Mouse (Mus musculus) midbrain, embryonic 13.5 days (tissue): ENCODE results near the gene Art4. TPM values are rescaled to one million over a fixed set of nuclear protein-coding genes. Genes with fewer than 3 reads are reported as not detected.

Experiments
- ATAC-seq: fragments of 200-750 bp; cut with Nextera tagmentation; 2 replicates; pipeline ENCODE4 v1.8.0; 2017; ENCODE audit warnings: mild to moderate bottlenecking, moderate TSS enrichment, moderate library complexity
- H3K27ac ChIP-seq: fragments of 300-500 bp; sonication (generic); 2 replicates; pipeline ENCODE4 v1.5.1; 2015; ENCODE audit warnings: inconsistent platforms, mild to moderate bottlenecking, moderate library complexity
- H3K27me3 ChIP-seq: fragments of 300-500 bp; sonication (generic); 2 replicates; pipeline ENCODE4 v1.6.1; 2015; ENCODE audit warnings: mild to moderate bottlenecking, inconsistent platforms
- H3K36me3 ChIP-seq: fragments of 300-500 bp; sonication (generic); 2 replicates; pipeline ENCODE4 v1.6.1; 2015; ENCODE audit warnings: mild to moderate bottlenecking, inconsistent platforms
- H3K4me1 ChIP-seq: fragments of 300-500 bp; sonication (generic); replicated peaks from 2 replicates; pipeline ENCODE4 v1.6.1; 2015; ENCODE audit warnings: inconsistent platforms
- H3K4me2 ChIP-seq: fragments of 300-500 bp; sonication (generic); replicated peaks from 2 replicates; pipeline ENCODE4 v1.6.1; 2015; ENCODE audit warnings: moderate library complexity, mild to moderate bottlenecking, inconsistent platforms
- H3K4me3 ChIP-seq: fragments of 300-500 bp; sonication (generic); replicated peaks from 2 replicates; pipeline ENCODE4 v1.5.1; 2015; ENCODE audit warnings: mild to moderate bottlenecking, inconsistent platforms
- H3K9ac ChIP-seq: fragments of 300-500 bp; sonication (generic); replicated peaks from 2 replicates; pipeline ENCODE4 v1.6.1; 2015; ENCODE audit warnings: mild to moderate bottlenecking, inconsistent platforms
- H3K9me3 ChIP-seq: fragments of 300-500 bp; sonication (generic); 2 replicates; pipeline ENCODE4 v1.6.1; 2016; ENCODE audit warnings: mild to moderate bottlenecking, inconsistent platforms
- WGBS: fragments of 180-500 bp; shearing (Covaris S2); methylation state at CpG from one replicate; pipeline ENCODE4 v1.1.7; 2015; 5-methylcytosine and 5-hydroxymethylcytosine counted together
- microRNA-seq: library from miRNA; unstranded; fragments of <30 nt; microRNA quantifications from one replicate; pipeline ENCODE4, GENCODE M21; 2016
- polyA plus RNA-seq: library from polyadenylated mRNA; unstranded; fragments of >200 nt; fragmentation: Nextera tagmentation; extraction: Ambion mirVana; gene quantifications from 2 replicates; pipeline ENCODE4 v1.2.1, GENCODE M21; 2015

Gene Art4
- polyA plus RNA-seq, 1 experiment from 2014 or later, result 0.16 TPM

DNA sequence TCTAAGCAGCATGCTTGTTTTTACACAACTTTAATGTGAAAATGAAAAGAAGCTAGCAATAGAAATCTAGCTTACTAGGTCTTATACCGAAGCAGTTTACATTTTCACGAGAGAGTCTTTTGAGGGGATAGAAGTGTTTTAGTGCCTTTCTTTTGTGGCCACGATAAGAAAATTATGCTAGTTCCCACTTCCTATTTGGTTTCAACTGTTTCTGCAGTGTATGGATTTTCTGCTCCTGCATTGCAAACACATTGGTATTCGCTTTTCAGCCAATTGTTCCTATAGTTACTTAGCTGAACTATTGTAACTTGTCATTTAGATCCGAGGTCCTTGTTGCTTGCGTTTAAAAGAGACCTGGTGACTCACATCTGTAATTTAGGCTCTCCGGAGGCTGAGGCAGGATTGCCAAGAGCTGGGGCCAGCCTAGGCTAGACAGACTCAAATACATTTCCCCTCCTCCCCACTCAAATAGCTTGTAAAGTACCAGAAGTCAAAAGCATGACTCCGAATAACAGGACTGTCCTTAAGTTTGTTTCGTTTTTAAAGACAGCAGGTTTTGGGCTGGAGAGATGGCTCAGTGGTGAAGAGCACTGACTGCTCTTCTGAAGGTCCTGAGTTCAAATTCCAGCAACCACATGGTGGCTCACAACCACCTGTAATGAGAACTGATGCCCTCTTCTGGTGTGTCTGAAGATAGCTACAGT, 52.7 kb downstream of the Art4 start:
- Histone ChIP-seq H3K4me1 (peaks cover 33% of the 10 kb centered on the region), H3K9me3 (no peaks in the 10 kb centered on the region), H3K27ac (peak overlapping the region; percentile 100), H3K9ac (peak overlapping the region; percentile 92), H3K36me3 (no peaks in the 10 kb centered on the region), H3K4me3 (peak overlapping the region; percentile 69), H3K27me3 (no peaks in the 10 kb centered on the region), H3K4me2 (peak overlapping the region; percentile 76)
- 33% methylated on average over 9 of the region's 9 CpGs for WGBS
- ATAC-seq, result no peak

DNA sequence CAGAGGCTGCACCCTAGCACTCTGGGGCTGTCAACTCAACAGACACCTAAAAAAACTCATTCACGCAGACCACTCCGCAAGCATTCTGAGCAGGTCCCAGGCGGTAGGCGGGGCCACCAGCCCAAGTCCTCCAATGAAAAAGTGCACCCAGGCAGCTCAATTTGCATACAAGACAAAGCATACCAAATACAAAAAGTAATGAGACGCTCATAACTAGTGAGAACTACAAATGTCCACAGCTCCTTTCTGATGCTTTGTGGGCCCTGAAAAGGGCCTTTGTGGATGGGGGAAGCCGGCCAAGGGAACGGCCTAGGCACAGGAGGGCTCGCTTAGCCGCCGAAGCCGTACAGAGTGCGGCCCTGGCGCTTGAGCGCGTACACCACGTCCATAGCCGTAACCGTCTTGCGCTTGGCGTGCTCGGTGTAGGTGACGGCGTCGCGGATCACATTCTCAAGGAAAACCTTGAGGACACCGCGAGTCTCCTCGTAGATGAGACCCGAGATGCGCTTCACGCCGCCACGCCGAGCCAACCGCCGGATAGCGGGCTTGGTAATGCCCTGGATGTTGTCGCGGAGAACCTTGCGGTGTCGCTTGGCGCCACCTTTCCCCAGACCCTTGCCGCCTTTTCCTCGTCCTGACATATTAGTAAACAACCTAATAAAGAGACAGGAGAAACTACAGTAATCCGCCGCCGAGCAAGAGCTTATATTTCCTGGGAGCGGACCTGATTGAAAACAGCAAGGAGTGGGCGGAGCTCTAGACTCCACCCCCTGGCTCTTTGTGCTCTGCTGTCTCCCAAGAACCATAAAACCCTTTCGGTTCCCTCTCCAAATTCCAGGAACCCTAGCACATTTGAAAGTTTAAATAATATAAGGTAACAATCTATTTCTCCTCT, 53.5 kb downstream of the Art4 start, which contains the start of gene Hist4h4:
Hist4h4 (minus strand) TSS at position 677 of the 895 bp plus-strand sequence.
- peaks cover 25% of the 10 kb centered on the region for H3K4me1 ChIP-seq
- peak within 1 kb of the TSS; percentile 76 for H3K4me2 ChIP-seq
- ATAC-seq, result peak; percentile 79
- H3K4me3 ChIP-seq, result peak within 1 kb of the TSS; percentile 69
- H3K9me3 ChIP-seq, result no peaks in the 10 kb centered on the region
- H3K36me3 ChIP-seq, result no peaks in the 10 kb centered on the region
- WGBS, result under 1% methylated on average over 50 of the region's 50 CpGs
- H3K27me3 ChIP-seq, result no peaks in the 10 kb centered on the region
- peak within 1 kb of the TSS; percentile 100 for H3K27ac ChIP-seq
- H3K9ac ChIP-seq, result peak within 1 kb of the TSS; percentile 92

DNA sequence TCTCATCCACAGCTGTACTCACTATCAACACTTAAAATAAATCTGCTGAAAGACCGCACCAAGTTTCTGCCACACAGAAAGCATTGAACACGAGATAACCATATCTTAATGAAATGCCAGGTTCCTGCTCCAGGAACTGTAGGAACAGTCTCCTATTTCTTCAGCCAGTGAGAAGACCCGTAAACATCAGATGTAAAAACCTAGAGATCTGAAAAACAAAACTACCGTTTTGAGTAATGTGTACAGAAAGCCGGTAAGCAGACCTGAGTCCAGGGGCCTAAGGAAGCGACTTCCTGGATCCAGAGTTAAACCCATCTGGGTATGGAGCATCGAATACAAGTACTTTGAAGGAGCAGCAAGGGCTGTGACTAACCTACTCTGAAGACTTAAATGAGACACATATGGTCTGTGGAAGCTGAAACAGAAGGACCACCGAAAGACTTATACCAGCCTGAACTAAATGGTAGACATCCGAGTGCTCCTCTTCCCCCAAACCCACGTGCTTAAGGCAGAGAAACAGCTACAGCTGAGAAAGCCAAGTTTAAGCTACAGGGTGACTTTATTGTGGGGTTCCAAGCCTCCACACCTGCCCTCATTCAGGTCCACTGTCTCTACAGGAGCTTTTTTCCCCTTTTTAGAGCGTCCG, 54.3 kb downstream of the Art4 start:
- WGBS, result 24% methylated on average over 12 of the region's 12 CpGs
- peaks cover 20% of the 10 kb centered on the region for H3K4me1 ChIP-seq
- H3K9ac ChIP-seq, result peak overlapping the region; percentile 92
- peak overlapping the region; percentile 76 for H3K4me2 ChIP-seq
- ATAC-seq, result no peak; the same call in 1 of the 2 replicates
- H3K36me3 ChIP-seq, result no peaks in the 10 kb centered on the region
- no peaks in the 10 kb centered on the region for H3K9me3 ChIP-seq
- H3K27ac ChIP-seq, result peak overlapping the region; percentile 100
- H3K27me3 ChIP-seq, result no peaks in the 10 kb centered on the region
- peak overlapping the region; percentile 69 for H3K4me3 ChIP-seq

DNA sequence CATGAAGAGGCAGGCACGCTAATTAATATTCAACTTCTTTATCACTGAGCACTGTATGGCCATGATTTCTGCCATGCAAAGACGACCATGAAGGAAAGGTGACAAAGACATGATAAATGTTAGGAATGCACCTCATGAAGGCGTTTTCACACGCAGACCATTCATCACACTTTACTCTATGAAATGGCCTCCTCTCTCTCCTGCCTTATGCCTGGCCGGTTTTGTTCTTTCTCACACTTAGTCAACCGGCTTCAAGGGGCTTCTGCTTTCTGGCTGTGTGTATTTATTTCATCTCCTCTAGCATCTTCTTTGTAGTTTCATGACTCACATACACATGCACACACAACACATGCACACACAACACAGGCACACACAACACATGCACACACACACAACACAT, 56.3 kb downstream of the Art4 start:
- no peak overlapping the region for H3K27ac ChIP-seq
- ATAC-seq, result no peak

DNA sequence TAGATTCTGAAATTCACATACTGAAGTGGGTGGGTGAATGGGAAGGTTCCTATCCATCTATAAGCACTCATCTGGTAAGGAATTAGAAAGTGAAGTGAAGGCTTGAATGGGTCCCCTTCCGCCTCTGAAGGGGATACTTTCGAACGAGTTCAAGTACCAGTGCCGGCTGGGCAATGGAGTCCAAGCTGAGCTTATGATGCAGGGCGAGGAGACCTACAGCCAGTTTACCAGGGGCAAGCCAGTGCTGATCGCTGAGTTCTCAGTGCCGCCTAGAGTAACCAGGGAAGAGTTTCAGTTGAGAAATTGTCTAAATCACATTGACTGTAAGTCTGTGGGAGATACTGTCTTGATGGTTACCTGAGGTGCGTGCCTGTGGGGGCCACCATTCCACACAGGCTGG, 56.8 kb downstream of the Art4 start:
- Histone ChIP-seq H3K9ac (no peak overlapping the region), H3K4me1 (peaks cover 16% of the 10 kb centered on the region), H3K27me3 (no peaks in the 10 kb centered on the region), H3K27ac (no peak overlapping the region), H3K4me2 (no peak overlapping the region), H3K36me3 (no peaks in the 10 kb centered on the region), H3K4me3 (no peak overlapping the region), H3K9me3 (no peaks in the 10 kb centered on the region)
- WGBS, result 93% methylated on average over 8 of the region's 8 CpGs
- ATAC-seq, result no peak

More for the DNA sequence above, 56.3 kb downstream of the Art4 start:
- peaks cover 16% of the 10 kb centered on the region for H3K4me1 ChIP-seq
- H3K4me2 ChIP-seq, result no peak overlapping the region
- H3K36me3 ChIP-seq, result no peaks in the 10 kb centered on the region
- 86% methylated on average over 6 of the region's 6 CpGs for WGBS
- H3K9ac ChIP-seq, result no peak overlapping the region
- H3K4me3 ChIP-seq, result no peak overlapping the region
- H3K27me3 ChIP-seq, result no peaks in the 10 kb centered on the region
- no peaks in the 10 kb centered on the region for H3K9me3 ChIP-seq

Small RNA genes lying within 50 kb of the gene (microRNA-seq; reads per million reads assigned to microRNA genes)
- not detected for gene Gm44364

Other genes starting within 250 kb of the Art4 start
- 0.24 and 0.47 TPM in 2 replicates for gene Plbd1, start 195.8 kb downstream of the Art4 start, polyA plus RNA-seq
- gene Gucy2c, start 76.0 kb downstream of the Art4 start, polyA plus RNA-seq, result 0.50 and 1.0 TPM in 2 replicates
- 1.1 TPM in 2 replicates for gene Hist4h4, start 53.3 kb downstream of the Art4 start, polyA plus RNA-seq
- gene H2afj, start 49.5 kb downstream of the Art4 start, polyA plus RNA-seq, result 113 and 121 TPM in 2 replicates
- gene BC049715, start 30.1 kb downstream of the Art4 start, polyA plus RNA-seq, result 1.4 and 1.7 TPM in 2 replicates
- gene Wbp11, start 29.5 kb downstream of the Art4 start, polyA plus RNA-seq, result 89.8 and 92.5 TPM in 2 replicates
- 0.35 and 0.40 TPM in 2 replicates for gene Smco3, start 22.3 kb downstream of the Art4 start, polyA plus RNA-seq
- gene Mgp, start 18.1 kb upstream of the Art4 start, polyA plus RNA-seq, result 2.7 TPM in 2 replicates
- gene Erp27, start 64.4 kb upstream of the Art4 start, polyA plus RNA-seq, result not detected in 2 replicates
- not detected in 2 replicates for gene Pde6h, start 66.1 kb upstream of the Art4 start, polyA plus RNA-seq
- 12.0 and 13.0 TPM in 2 replicates for gene Arhgdib, start 84.2 kb upstream of the Art4 start, polyA plus RNA-seq